Mouse (Mus musculus): ENCODE results near the gene Rbms1. TPM values are rescaled to one million over a fixed set of nuclear protein-coding genes. Genes with fewer than 3 reads are reported as not detected.

Rbms1 gene
- polyA plus RNA-seq, 1 experiment from 2014 or later = 77.3 TPM

DNA sequence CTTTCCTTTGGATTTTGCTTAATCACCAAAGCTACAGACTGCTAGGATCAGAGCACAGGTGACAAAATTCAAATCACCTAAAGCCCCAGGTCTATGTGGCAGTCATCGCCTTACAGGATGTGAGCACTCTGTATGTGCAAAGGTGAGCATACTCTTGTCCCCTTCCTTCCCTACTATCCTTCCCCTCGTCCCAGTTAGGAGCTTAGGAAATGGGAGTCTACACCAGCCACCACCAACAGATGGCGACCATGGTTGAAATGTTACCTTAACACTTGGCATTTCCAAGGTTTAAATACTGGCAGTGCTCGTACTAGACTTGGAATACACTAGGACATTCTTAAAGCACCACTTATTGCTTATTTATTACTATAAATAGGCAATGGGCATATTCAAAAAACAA lies 160.8 kb downstream of the Rbms1 start:
- H3K27me3 ChIP-seq = no peaks in the 10 kb centered on the region
- peak; percentile 69 for TF ChIP-seq CTCF (IDR thresholded peaks at IDR 0.05)
- POLR2A ChIA-PET = no interaction called here
- no peak for DNase-seq (ENCODE audit: low read depth, low spot score)
- no peak for ATAC-seq
- in situ Hi-C loops (cut with MboI; ENCODE audit: low pct_unique_long_range_greater_than_20kb) = loop anchor here (5.0 to 10.0 kb wide), 4 partner anchors 75 to 653 kb away; partner anchors contain the start of gene Rbms1
- CTCF ChIA-PET = interaction anchor here (0.8 to 2.4 kb wide), 7 partner anchors 12 to 653 kb away, joined by 3 to 8 read pairs (median 5); no protein-coding TSS in a partner anchor

DNA sequence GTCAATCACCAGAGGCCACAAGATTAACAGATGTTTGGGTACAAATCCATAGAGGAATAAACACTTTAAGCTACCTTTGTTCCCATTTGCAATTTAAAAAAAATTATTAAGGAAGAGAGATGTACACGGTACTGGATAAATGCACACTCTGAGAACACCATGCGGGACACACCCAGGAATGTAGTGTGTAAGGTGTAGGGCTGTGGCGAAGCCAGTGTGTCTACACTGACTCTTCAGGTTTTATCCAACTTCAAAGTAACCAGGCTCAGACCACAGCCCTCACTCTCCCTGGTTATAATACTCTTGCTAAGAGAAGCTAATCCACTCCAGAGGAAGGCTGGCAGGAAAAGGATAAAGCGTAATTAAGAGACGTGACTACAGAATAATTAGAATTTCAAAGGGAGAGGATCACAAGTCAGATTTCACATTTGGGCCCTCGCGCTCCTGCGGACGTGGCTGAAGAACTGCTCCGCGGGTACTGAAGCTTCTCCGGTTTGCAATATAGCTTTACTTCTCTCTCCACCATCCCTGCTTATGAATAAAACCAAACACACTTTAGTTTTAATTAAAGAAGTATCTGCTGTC lies 161.3 kb downstream of the Rbms1 start:
- DNase-seq (ENCODE audit: low read depth, low spot score) (no peak), ATAC-seq (peak; percentile 12)
- CTCF ChIA-PET = interaction anchor here (0.8 to 2.4 kb wide), 7 partner anchors 12 to 193 kb away, joined by 3 to 8 read pairs (median 5); no protein-coding TSS in a partner anchor
- H3K27me3 ChIP-seq = no peaks in the 10 kb centered on the region
- POLR2A ChIA-PET = no interaction called here
- in situ Hi-C loops (cut with MboI; ENCODE audit: low pct_unique_long_range_greater_than_20kb) = loop anchor here (5.0 to 10.0 kb wide), 4 partner anchors 76 to 653 kb away; partner anchors contain the start of gene Rbms1
- no peak for TF ChIP-seq CTCF (IDR thresholded peaks at IDR 0.05)

DNA sequence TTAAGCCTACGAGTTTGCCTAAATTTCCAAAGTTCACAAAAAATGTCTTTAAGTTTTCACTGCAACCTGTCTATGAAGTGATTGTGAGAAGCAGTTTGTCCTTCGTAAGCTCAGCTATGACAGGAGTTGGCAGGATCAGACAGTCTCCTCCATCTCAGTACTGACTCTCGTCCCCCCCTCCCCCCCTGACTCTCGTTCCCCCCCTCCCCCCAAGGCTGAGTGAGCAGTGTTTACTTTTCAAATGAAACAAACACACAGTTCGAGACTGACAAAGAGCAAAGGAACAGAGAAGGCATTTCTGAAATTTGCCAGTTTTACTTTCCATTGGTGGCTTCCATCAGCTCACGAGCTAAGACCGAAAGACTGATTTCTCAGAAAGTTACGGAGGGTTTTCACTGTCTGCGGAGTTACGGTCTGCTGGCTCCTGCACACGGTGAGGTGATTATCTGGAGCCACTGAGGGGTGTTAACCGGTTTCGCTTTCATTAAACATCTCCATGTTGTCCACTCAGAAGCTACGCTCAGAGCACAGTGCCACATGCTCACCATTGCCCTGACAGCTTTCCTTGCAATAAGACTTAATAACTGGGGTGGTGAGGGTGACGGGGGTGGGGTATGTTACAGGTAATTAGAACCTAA lies 162.0 kb downstream of the Rbms1 start:
- ChIA-PET CTCF (interaction anchor here (1.2 to 2.4 kb wide), 6 partner anchors 13 to 193 kb away, joined by 3 to 8 read pairs (median 6); no protein-coding TSS in a partner anchor), POLR2A (interaction anchor here (1.2 kb wide), 1 partner anchor 9 kb away, joined by 3 read pairs; no protein-coding TSS in a partner anchor)
- peak; percentile 71 for DNase-seq (ENCODE audit: low read depth, low spot score)
- TF ChIP-seq CTCF (IDR thresholded peaks at IDR 0.05) = no peak
- in situ Hi-C loops (cut with MboI; ENCODE audit: low pct_unique_long_range_greater_than_20kb) = loop anchor here (5.0 to 10.0 kb wide), 4 partner anchors 76 to 654 kb away; partner anchors contain the start of gene Rbms1
- no peaks in the 10 kb centered on the region for H3K27me3 ChIP-seq
- ATAC-seq = peak; percentile 62

- ATAC-seq = no peak
- no peak for DNase-seq (ENCODE audit: low read depth, low spot score)
- ChIA-PET CTCF (no interaction called here), POLR2A (interaction anchor here (1.2 kb wide), 1 partner anchor 10 kb away, joined by 3 read pairs; no protein-coding TSS in a partner anchor)
- in situ Hi-C loops (cut with MboI; ENCODE audit: low pct_unique_long_range_greater_than_20kb) = loop anchor here (5.0 to 10.0 kb wide), 4 partner anchors 77 to 655 kb away; partner anchors contain the start of gene Rbms1
- H3K27me3 ChIP-seq = no peaks in the 10 kb centered on the region
- TF ChIP-seq CTCF (IDR thresholded peaks at IDR 0.05) = no peak
Measured at GRCm38 (mm10) chr2:60799816-60800215, 163.2 kb downstream of the Rbms1 start.

GRCm38 (mm10) chr2:60798767-60799529 lies 164.0 kb downstream of the Rbms1 start:
- H3K27me3 ChIP-seq = no peaks in the 10 kb centered on the region
- in situ Hi-C loops (cut with MboI; ENCODE audit: low pct_unique_long_range_greater_than_20kb) = no loop called here
- POLR2A ChIA-PET = no interaction called here
- no peak for ATAC-seq
- CTCF ChIA-PET = no interaction called here
- DNase-seq (ENCODE audit: low read depth, low spot score) = no peak
- no peak for TF ChIP-seq CTCF (IDR thresholded peaks at IDR 0.05)

DNA sequence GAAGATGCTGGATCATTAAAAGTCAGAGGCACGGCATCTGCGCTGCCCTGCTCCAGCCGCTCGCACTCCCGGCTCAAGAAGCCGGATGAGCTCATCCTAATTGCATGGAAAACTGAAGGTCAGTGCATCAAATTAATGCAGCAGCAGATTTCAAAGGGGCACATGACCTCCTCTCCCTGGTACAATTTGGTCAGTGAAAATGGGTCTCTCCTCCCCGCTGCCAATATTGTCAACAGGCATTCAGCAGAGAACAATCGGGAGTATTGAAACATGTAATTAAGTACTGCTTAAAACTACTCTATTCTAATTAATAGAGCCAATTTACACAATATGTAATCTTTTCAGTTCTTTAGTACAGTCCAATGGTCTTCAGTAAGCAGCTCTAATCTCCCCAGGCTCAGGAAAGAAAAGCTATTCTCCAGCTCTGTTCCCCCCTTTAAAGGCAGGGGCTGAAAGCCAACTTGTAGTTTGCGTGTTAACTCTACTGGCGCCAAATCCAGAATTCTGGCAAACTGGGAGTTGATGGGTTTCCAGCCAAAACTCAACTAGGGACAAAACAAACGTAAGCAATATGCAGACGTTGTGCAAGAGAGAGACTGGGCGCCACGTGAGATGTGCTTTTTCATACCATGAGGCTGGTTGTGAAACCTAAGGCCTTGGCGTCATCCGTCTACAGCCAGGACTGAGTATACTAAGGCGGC lies 165.9 kb downstream of the Rbms1 start:
- TF ChIP-seq CTCF (IDR thresholded peaks at IDR 0.05) = no peak
- H3K27me3 ChIP-seq = no peaks in the 10 kb centered on the region
- in situ Hi-C loops (cut with MboI; ENCODE audit: low pct_unique_long_range_greater_than_20kb) = no loop called here
- ChIA-PET POLR2A (no interaction called here), CTCF (interaction anchor here (0.7 kb wide), 2 partner anchors 188 to 658 kb away, joined by 3 read pairs; no protein-coding TSS in a partner anchor)
- ATAC-seq (no peak), DNase-seq (ENCODE audit: low read depth, low spot score) (no peak)

- no peak for DNase-seq (ENCODE audit: low read depth, low spot score)
- ATAC-seq = no peak
- in situ Hi-C loops (cut with MboI; ENCODE audit: low pct_unique_long_range_greater_than_20kb) = no loop called here
- H3K27me3 ChIP-seq = no peaks in the 10 kb centered on the region
- ChIA-PET POLR2A (no interaction called here), CTCF (interaction anchor here (0.7 kb wide), 1 partner anchor 187 kb away, joined by 3 read pairs; no protein-coding TSS in a partner anchor)
- TF ChIP-seq CTCF (IDR thresholded peaks at IDR 0.05) = no peak
Measured at GRCm38 (mm10) chr2:60796616-60796968, 166.4 kb downstream of the Rbms1 start.

GRCm38 (mm10) chr2:60795861-60796260 lies 167.1 kb downstream of the Rbms1 start:
- TF ChIP-seq CTCF (IDR thresholded peaks at IDR 0.05) = no peak
- CTCF ChIA-PET = no interaction called here
- in situ Hi-C loops (cut with MboI; ENCODE audit: low pct_unique_long_range_greater_than_20kb) = no loop called here
- no peak for ATAC-seq
- no peaks in the 10 kb centered on the region for H3K27me3 ChIP-seq
- no peak for DNase-seq (ENCODE audit: low read depth, low spot score)
- POLR2A ChIA-PET = no interaction called here

DNA sequence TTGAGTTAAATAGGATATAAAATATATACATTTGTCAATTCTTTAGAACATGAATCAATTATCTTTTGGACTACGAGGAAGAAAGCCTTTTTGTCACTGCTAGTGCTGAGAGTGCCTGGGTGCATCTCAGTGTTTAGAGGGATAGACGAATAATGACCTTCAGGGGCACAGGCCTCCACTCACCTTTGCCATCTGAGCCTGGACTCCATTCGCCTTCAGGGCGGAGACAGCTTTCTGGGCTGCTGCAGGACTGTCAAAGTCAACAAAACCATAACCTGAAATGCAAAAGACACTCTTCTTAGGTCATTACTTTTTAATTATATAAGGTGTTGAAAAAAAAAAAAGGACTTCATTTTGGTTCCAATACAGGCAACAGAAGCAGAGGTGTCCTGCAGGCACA lies 170.5 kb downstream of the Rbms1 start:
- in situ Hi-C loops (cut with MboI; ENCODE audit: low pct_unique_long_range_greater_than_20kb) = no loop called here
- ChIA-PET CTCF (no interaction called here), POLR2A (interaction anchor here (0.5 kb wide), 1 partner anchor 26 kb away, joined by 3 read pairs; no protein-coding TSS in a partner anchor)
- no peak for ATAC-seq
- H3K27me3 ChIP-seq = no peaks in the 10 kb centered on the region
- TF ChIP-seq CTCF (IDR thresholded peaks at IDR 0.05) = no peak
- no peak for DNase-seq (ENCODE audit: low read depth, low spot score)

DNA sequence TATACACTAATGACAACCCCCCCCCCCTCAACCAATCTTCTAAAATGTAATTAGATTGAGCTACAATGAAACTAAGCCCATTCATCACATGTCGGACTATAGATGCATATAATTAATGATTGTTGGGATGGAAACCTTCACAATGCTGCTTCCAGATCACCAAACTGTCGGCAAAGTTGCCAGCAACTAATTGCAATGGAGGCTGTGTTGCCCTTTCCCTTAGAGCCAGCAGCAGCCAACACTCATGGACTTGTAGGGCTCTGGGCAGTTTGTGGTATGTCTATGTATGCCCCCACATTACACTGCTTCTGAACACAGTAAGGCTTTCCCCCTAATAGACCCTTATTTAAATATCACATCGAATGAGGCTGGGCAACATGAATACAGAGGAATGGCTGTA lies 173.9 kb downstream of the Rbms1 start:
- in situ Hi-C loops (cut with MboI; ENCODE audit: low pct_unique_long_range_greater_than_20kb) = no loop called here
- no peaks in the 10 kb centered on the region for H3K27me3 ChIP-seq
- TF ChIP-seq CTCF (IDR thresholded peaks at IDR 0.05) = no peak
- CTCF ChIA-PET = no interaction called here
- POLR2A ChIA-PET = no interaction called here
- DNase-seq (ENCODE audit: low read depth, low spot score) = no peak
- ATAC-seq = no peak
